Mouse (Mus musculus): ENCODE data around the gene Fbxw13.
"Not testable (repeated sequence)": the region's sequence is repeated elsewhere in the genome, so short reads cannot be mapped to it uniquely, and the experiment has no call there.

- not testable (repeated sequence) for TF ChIP-seq POLR2A (IDR thresholded peaks at IDR 0.05; ENCODE audit: borderline replicate concordance, extremely low read depth, low read depth, low read length); CTCF (IDR thresholded peaks at IDR 0.05; ENCODE audit: insufficient read depth, low read length)
Observed at GRCm38 (mm10) chr9:109140414-109140813, 55.4 kb downstream of the Fbxw13 start.

Data from lung, adult 2 months (tissue).